Mouse (Mus musculus) forebrain, embryonic 14.5 days (tissue): Measurements from ENCODE around the gene Bsg. TPM values are rescaled to one million over a fixed set of nuclear protein-coding genes. Genes with fewer than 3 reads are reported as not detected.
A peak's percentile ranks its signal among the peaks of the same experiment; 100 is the strongest.

ENCODE experiments used
- ATAC-seq: fragments of 200-750 bp; cut with Nextera tagmentation; 2 replicates; pipeline ENCODE4 v1.8.0; 2017; ENCODE audit warnings: mild to moderate bottlenecking, moderate library complexity
- DNase-seq: peaks from one replicate; pipeline ENCODE4 v3.0.0-alpha.2; 2015; ENCODE audit warnings: low spot score
- H3K27ac ChIP-seq: fragments of 300-500 bp; sonication (generic); 2 replicates; pipeline ENCODE4 v1.5.1; 2014; ENCODE audit warnings: low read depth, mild to moderate bottlenecking, control low read depth, low read length, moderate library complexity
- H3K27me3 ChIP-seq: fragments of 300-500 bp; sonication (generic); replicated peaks from 2 replicates; pipeline ENCODE4 v1.6.1; 2014; ENCODE audit warnings: low read length, control low read depth, mixed read lengths; ENCODE audit not compliant: control insufficient read depth, insufficient read depth
- H3K36me3 ChIP-seq: fragments of 300-500 bp; sonication (generic); 2 replicates; pipeline ENCODE4 v1.6.1; 2014; ENCODE audit warnings: low read length, control low read depth; ENCODE audit not compliant: control insufficient read depth, insufficient read depth
- H3K4me1 ChIP-seq: fragments of 300-500 bp; sonication (generic); 2 replicates; pipeline ENCODE4 v1.6.1; 2014; ENCODE audit warnings: antibody characterized with exemption, low read length, control low read depth; ENCODE audit not compliant: control insufficient read depth, insufficient read depth
- H3K4me2 ChIP-seq: fragments of 300-500 bp; sonication (generic); 2 replicates; pipeline ENCODE4 v1.6.1; 2014; ENCODE audit warnings: mild to moderate bottlenecking, control low read depth, low read length
- H3K4me3 ChIP-seq: fragments of 300-500 bp; sonication (generic); 2 replicates; pipeline ENCODE4 v1.5.1; 2014; ENCODE audit warnings: low read depth, low read length, control low read depth
- H3K9ac ChIP-seq: fragments of 300-500 bp; sonication (generic); 2 replicates; pipeline ENCODE4 v1.6.1; 2014; ENCODE audit warnings: mild to moderate bottlenecking, low read length, control low read depth, moderate library complexity
- H3K9me3 ChIP-seq: fragments of 300-500 bp; sonication (generic); replicated peaks from 2 replicates; pipeline ENCODE4 v1.6.1; 2016; ENCODE audit warnings: low read length, control low read depth, mixed read lengths; ENCODE audit not compliant: control insufficient read depth
- WGBS: fragments of 180-500 bp; shearing (Covaris S2); extraction: QIAGEN DNeasy Blood & Tissue Kit; methylation state at CpG from one replicate; pipeline ENCODE4 v1.1.7; 2014; 5-methylcytosine and 5-hydroxymethylcytosine counted together
- polyA plus RNA-seq: library from polyadenylated mRNA; unstranded; fragments of >200 nt; fragmentation: Nextera tagmentation; extraction: Ambion mirVana; gene quantifications from 2 replicates; pipeline ENCODE4 v1.2.1, GENCODE M21; 2014

Gene Bsg
- 725 and 788 TPM in 2 replicates for polyA plus RNA-seq

DNA sequence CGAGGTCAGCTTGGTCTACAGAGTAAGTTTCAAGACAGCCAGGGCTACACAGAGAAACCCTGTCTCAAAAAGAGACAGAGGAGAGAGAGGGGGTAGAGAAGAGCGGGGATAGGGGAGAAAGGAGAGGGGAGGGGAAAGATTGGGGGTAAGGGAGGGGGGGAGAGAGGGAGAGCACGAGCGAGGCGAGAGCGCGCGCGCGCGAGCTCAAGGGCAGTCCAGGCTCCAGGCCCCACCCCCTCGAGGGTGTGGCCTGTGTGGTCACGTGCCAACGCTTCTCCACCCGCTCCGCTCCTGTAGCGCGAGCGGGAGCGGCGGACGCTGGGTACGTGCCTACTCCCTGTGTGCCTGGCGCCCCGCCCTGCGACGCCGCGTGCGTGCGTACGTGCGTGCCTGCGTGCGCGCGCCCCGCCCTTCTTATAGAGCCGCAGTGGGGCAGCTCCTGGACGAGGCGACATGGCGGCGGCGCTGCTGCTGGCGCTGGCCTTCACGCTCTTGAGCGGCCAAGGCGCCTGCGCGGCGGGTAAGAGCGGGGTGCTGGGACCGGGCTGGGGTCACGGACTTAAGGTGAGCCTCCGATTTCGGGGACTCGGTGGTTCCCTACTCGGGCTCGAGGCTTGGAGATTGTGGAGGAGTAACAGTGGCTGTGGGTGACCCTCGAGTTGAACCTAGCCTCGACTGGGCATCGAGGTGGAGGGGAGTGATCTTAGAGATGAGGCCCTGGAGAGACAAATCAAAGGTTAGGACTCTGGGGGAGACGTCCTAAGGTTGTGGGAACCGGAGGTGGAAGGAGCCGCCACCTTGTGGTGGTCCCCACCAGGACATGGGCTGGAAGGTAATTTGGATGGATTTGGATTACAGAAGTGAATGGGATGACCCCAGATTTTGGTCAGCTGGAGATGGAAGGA lies at the start of gene Bsg:
Bsg (plus strand) TSS at position 427 of the 905 bp plus-strand sequence.
- DNase-seq (peak; percentile 100), ATAC-seq (peak; percentile 96)
- H3K4me3 ChIP-seq: peak within 1 kb of the TSS; percentile 82
- WGBS: under 1% methylated on average over 50 of the region's 65 CpGs
- no peaks in the 10 kb centered on the region for H3K9me3 ChIP-seq
- peaks cover 15% of the 10 kb centered on the region for H3K4me1 ChIP-seq
- H3K27ac ChIP-seq: peak within 1 kb of the TSS; percentile 72
- H3K4me2 ChIP-seq: peak within 1 kb of the TSS; percentile 87
- peaks cover 11% of the 10 kb centered on the region for H3K36me3 ChIP-seq
- H3K9ac ChIP-seq: peak within 1 kb of the TSS; percentile 95
- H3K27me3 ChIP-seq: no peaks in the 10 kb centered on the region

DNA sequence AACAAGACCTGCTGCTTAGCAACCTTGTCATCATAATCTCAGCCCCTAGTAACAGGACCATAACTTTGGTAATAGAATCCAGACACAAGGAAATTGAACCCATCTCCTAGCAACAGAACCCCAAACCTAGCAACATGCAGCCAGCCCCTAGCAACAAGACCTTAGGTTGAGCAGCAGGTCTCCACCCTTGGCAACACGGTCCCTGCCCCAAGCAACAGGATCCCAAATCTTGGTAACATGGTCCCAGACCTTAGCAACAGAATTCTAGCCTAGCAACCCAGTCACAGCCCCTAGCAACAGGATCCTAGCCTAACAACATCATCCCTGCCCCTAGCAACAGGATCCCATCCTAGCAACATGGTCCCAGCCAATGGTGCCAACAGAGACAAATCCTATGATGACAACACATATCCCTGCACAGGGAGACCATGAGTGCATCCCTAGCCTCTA lies 49.3 kb upstream of the Bsg start:
- no peak overlapping the region for H3K9ac ChIP-seq
- H3K4me2 ChIP-seq: no peak overlapping the region
- WGBS: 16% methylated on average over 1 of the region's 1 CpGs
- no peaks in the 10 kb centered on the region for H3K36me3 ChIP-seq
- peak overlapping the region; percentile 68; the same call in 1 of the 2 replicates for H3K27ac ChIP-seq
- H3K4me1 ChIP-seq: no peaks in the 10 kb centered on the region
- H3K27me3 ChIP-seq: no peaks in the 10 kb centered on the region
- H3K4me3 ChIP-seq: no peak overlapping the region
- peak; percentile 65 for DNase-seq
- peak; percentile 82; the same call in 1 of the 2 replicates for ATAC-seq
- H3K9me3 ChIP-seq: no peaks in the 10 kb centered on the region

DNA sequence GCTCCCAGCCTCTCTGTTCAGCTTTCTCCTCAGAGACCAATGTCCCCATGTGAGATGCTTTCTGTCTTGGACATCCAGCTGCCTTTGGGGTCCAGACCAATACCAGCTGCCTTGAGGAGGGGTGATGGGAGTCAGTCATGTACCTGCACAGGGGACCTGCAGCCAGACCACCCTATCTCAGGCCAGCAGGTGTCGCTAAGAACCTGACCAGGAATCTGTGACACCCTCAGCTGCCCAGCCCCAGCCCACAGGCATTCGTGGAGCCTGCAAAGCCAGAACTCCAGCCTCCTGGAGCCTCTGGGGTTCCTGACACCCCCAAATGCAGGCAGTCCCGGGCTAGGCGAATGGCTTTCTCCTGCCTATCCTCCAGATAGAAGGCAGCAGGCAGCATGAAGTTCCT lies 45.5 kb upstream of the Bsg start:
- no peak for ATAC-seq
- H3K9ac ChIP-seq: no peak overlapping the region
- no peak overlapping the region for H3K27ac ChIP-seq
- DNase-seq: no peak
- H3K4me2 ChIP-seq: no peak overlapping the region
- H3K4me3 ChIP-seq: no peak overlapping the region
- H3K4me1 ChIP-seq: no peaks in the 10 kb centered on the region
- H3K27me3 ChIP-seq: no peaks in the 10 kb centered on the region
- H3K36me3 ChIP-seq: no peaks in the 10 kb centered on the region
- H3K9me3 ChIP-seq: no peaks in the 10 kb centered on the region
- 25% methylated on average over 4 of the region's 4 CpGs for WGBS

DNA sequence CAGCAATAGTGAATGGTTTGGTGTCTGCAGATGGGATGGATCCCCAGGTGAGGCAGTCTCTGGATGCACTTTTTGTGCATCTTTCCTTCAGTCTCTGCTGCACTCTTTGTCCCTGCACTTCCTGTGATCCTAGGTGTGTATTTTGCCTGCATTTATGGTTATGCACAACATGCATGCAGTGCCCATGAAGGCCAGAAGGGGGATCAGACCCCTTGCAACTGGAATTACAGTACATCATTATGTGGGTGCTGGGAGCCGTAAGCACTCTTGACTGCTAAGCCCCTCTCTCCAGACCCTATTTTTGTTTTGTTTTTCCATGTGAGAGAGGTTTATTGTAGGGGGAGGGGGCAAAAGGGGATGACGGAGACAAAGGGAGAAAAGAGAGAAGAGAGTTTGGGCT lies 44.0 kb upstream of the Bsg start:
- H3K27me3 ChIP-seq: no peaks in the 10 kb centered on the region
- H3K4me3 ChIP-seq: no peak overlapping the region
- H3K9me3 ChIP-seq: no peaks in the 10 kb centered on the region
- no peak overlapping the region for H3K9ac ChIP-seq
- no peak overlapping the region for H3K27ac ChIP-seq
- no peaks in the 10 kb centered on the region for H3K4me1 ChIP-seq
- DNase-seq: no peak
- 74% methylated on average over 2 of the region's 2 CpGs for WGBS
- H3K4me2 ChIP-seq: no peak overlapping the region
- ATAC-seq: no peak
- no peaks in the 10 kb centered on the region for H3K36me3 ChIP-seq

DNA sequence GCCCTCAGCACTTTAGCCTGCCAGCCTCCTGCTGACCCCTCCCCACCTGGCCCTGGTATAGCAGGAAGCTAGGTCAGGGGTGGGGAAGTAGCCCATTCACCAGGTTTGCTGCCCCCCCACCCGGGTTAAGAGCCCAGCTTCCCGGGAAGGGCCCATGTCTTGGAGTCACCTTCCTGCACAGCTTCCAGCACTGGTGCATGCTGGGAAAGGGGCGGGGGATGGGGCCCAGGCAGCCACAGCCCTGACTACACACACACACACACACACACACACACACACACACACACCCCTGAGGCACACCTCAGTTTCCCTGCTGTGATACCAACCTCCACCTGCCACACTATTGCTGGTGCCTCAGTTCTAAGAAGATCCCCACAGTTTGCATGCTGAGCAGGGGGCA lies 42.4 kb upstream of the Bsg start:
- no peak for DNase-seq
- Histone ChIP-seq H3K9me3 (no peaks in the 10 kb centered on the region), H3K27me3 (no peaks in the 10 kb centered on the region), H3K4me2 (no peak overlapping the region), H3K9ac (no peak overlapping the region), H3K4me3 (no peak overlapping the region), H3K27ac (no peak overlapping the region), H3K4me1 (no peaks in the 10 kb centered on the region), H3K36me3 (no peaks in the 10 kb centered on the region)
- 53% methylated on average over 3 of the region's 3 CpGs for WGBS
- ATAC-seq: no peak

DNA sequence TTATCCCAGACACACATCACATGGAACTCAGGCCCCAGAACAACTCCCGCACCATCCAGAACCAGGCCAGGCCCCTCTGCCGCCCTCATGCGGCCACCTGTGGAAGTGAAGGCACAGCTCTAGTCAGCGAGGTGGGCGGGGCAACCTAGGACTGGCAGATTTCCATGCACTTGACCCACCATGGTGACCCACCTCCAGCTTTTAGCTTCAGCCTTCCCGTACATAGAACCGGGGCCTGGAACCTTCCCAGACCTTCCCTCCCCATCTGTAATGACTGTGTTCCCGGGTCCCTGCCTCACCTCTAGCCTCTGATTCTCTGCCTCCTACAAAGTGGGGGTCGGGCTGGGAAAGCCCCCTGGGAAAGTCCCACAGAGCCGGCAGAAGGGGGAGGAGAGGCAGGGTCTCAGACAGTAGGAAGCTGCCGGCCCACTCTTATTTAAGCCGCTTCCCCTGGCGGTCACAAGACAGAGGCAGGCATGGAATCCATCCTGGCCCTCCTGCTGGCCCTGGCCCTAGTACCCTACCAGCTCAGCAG lies 40.1 kb upstream of the Bsg start, which contains the start of gene Madcam1:
Madcam1 (plus strand) TSS at position 429 of the 535 bp plus-strand sequence.
- H3K36me3 ChIP-seq: no peaks in the 10 kb centered on the region
- no peak within 1 kb of the TSS for H3K4me3 ChIP-seq
- H3K27ac ChIP-seq: no peak within 1 kb of the TSS
- H3K9me3 ChIP-seq: no peaks in the 10 kb centered on the region
- no peak within 1 kb of the TSS for H3K4me2 ChIP-seq
- ATAC-seq: peak; percentile 14; the same call in 1 of the 2 replicates
- DNase-seq: peak; percentile 65
- 0 out of 2 replicates have a peak, but pooled peaks cover 3% of the 10 kb centered on the region for H3K4me1 ChIP-seq
- no peaks in the 10 kb centered on the region for H3K27me3 ChIP-seq
- 6% methylated on average over 13 of the region's 13 CpGs for WGBS
- H3K9ac ChIP-seq: no peak within 1 kb of the TSS

DNA sequence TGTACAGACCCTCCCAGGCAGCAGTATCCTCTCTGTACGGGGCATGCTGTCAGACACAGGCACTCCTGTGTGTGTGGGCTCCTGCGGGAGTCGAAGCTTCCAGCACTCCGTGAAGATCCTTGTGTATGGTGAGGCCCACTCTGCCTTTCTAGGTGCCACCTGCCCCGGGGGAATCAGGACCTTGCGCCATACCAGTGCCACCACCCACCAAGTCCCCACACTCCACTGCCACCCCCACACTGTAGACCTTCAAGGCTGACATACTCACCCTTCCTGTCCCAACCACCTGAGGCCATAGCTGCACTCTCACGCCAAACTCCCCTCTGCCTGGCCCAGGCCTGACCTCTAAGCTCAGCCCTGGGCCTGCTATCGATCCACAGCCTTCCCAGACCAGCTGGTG lies 39.2 kb upstream of the Bsg start:
- peaks cover 4% of the 10 kb centered on the region for H3K4me1 ChIP-seq
- H3K9ac ChIP-seq: no peak overlapping the region
- no peak overlapping the region for H3K4me2 ChIP-seq
- no peaks in the 10 kb centered on the region for H3K36me3 ChIP-seq
- DNase-seq (no peak), ATAC-seq (no peak)
- no peak overlapping the region for H3K4me3 ChIP-seq
- no peaks in the 10 kb centered on the region for H3K27me3 ChIP-seq
- H3K9me3 ChIP-seq: no peaks in the 10 kb centered on the region
- 86% methylated on average over 8 of the region's 8 CpGs for WGBS
- H3K27ac ChIP-seq: no peak overlapping the region

DNA sequence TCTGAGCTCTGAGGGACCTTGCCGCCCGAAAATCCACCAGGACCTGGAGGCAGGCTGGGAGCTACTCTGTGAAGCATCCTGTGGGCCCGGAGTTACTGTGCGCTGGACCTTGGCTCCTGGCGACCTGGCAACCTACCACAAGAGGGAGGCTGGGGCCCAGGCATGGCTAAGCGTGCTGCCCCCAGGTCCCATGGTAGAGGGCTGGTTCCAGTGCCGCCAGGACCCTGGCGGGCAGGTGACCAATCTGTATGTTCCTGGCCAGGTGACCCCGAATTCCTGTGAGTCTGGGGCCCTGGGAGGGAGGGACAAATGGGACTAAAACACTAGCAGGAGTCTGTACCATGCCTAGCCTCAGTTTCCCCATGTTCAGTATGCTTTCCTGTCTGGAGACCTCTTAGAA lies 37.8 kb upstream of the Bsg start:
- Histone ChIP-seq H3K9me3 (no peaks in the 10 kb centered on the region), H3K27ac (no peak overlapping the region), H3K36me3 (no peaks in the 10 kb centered on the region), H3K4me3 (no peak overlapping the region), H3K27me3 (no peaks in the 10 kb centered on the region), H3K4me1 (peaks cover 12% of the 10 kb centered on the region), H3K9ac (no peak overlapping the region), H3K4me2 (no peak overlapping the region)
- DNase-seq: no peak
- 69% methylated on average over 9 of the region's 9 CpGs for WGBS
- ATAC-seq: no peak

DNA sequence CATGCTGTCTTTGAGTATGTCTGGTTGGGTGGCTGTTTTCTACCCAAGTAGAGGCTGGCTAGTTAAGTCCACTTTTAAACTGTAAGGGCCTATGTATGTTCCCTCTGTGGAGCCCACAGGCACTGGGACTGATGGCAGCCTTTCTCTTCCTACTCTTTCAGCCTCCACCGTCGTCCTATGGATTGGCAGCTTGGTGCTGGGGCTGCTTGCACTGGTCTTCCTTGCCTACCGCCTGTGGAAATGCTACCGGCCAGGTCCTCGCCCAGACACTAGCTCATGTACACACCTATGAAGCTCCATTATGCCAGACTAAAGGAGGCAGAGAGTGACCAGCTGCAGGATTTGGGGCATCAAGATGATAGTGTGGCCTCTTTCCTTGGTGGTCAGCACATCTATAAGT lies 36.2 kb upstream of the Bsg start:
- Histone ChIP-seq H3K9ac (0 out of 2 replicates have a peak overlapping the region, but pooled peaks have one; percentile 43), H3K27me3 (no peaks in the 10 kb centered on the region), H3K4me3 (peak overlapping the region; percentile 93), H3K4me1 (peaks cover 12% of the 10 kb centered on the region), H3K36me3 (0 out of 2 replicates have a peak, but pooled peaks cover 2% of the 10 kb centered on the region), H3K9me3 (no peaks in the 10 kb centered on the region), H3K4me2 (peak overlapping the region; percentile 97), H3K27ac (peak overlapping the region; percentile 55; the same call in 1 of the 2 replicates)
- DNase-seq (no peak), ATAC-seq (no peak)
- WGBS: 82% methylated on average over 5 of the region's 5 CpGs
